Mouse (Mus musculus) intestine, embryonic 14.5 days (tissue): ENCODE data around the gene Setx. TPM values are rescaled to one million over a fixed set of nuclear protein-coding genes. Genes with fewer than 3 reads are reported as not detected.

Experiments used
- ATAC-seq: fragments of 200-750 bp; cut with Nextera tagmentation; replicated peaks from 2 replicates; pipeline ENCODE4 v1.8.0; 2017; ENCODE audit warnings: low read depth, moderate number of reproducible peaks, moderate TSS enrichment, moderate library complexity; ENCODE audit not compliant: low FRiP score, low TSS enrichment
- DNase-seq: peaks from one replicate; pipeline ENCODE4 v3.0.0-alpha.2; 2018; ENCODE audit warnings: low spot score
- H3K27ac ChIP-seq: fragments of 300-500 bp; sonication (generic); 2 replicates; pipeline ENCODE4 v1.5.1; 2014; ENCODE audit warnings: low read depth, mild to moderate bottlenecking, control low read depth
- H3K27me3 ChIP-seq: fragments of 300-500 bp; sonication (generic); replicated peaks from 2 replicates; pipeline ENCODE4 v1.6.1; 2014; ENCODE audit warnings: low read length, control low read depth; ENCODE audit not compliant: control insufficient read depth, insufficient read depth
- H3K36me3 ChIP-seq: fragments of 300-500 bp; sonication (generic); 2 replicates; pipeline ENCODE4 v1.6.1; 2014; ENCODE audit warnings: low read length, control low read depth; ENCODE audit not compliant: control insufficient read depth, insufficient read depth
- H3K4me1 ChIP-seq: fragments of 300-500 bp; sonication (generic); replicated peaks from 2 replicates; pipeline ENCODE4 v1.6.1; 2014; ENCODE audit warnings: low read length, control low read depth, mixed read lengths; ENCODE audit not compliant: control insufficient read depth, insufficient read depth
- H3K4me2 ChIP-seq: fragments of 300-500 bp; sonication (generic); 2 replicates; pipeline ENCODE4 v1.6.1; 2014; ENCODE audit warnings: low read length
- H3K4me3 ChIP-seq: fragments of 300-500 bp; sonication (generic); 2 replicates; pipeline ENCODE4 v1.5.1; 2014; ENCODE audit warnings: low read depth, low read length, control low read depth, mixed read lengths
- H3K9ac ChIP-seq: fragments of 300-500 bp; sonication (generic); 2 replicates; pipeline ENCODE4 v1.6.1; 2014; ENCODE audit warnings: mild to moderate bottlenecking, low read length
- H3K9me3 ChIP-seq: fragments of 300-500 bp; sonication (generic); 2 replicates; pipeline ENCODE4 v1.6.1; 2016; ENCODE audit warnings: low read length, control low read depth; ENCODE audit not compliant: control insufficient read depth
- WGBS: fragments of 180-500 bp; shearing (Covaris S2); extraction: QIAGEN DNeasy Blood & Tissue Kit; methylation state at CpG from one replicate; pipeline ENCODE4 v1.1.7; 2014; 5-methylcytosine and 5-hydroxymethylcytosine counted together
- polyA plus RNA-seq: library from polyadenylated mRNA; unstranded; fragments of >200 nt; fragmentation: Nextera tagmentation; extraction: Ambion mirVana; gene quantifications from 2 replicates; pipeline ENCODE4 v1.2.1, GENCODE M21; 2014

Setx gene
- polyA plus RNA-seq, 1 experiment from 2014 or later, result 14.1 TPM

GRCm38 (mm10) chr2:29217897-29218296, 93.9 kb downstream of the Setx start:
- Histone ChIP-seq H3K4me1 (no peaks in the 10 kb centered on the region), H3K9me3 (no peaks in the 10 kb centered on the region), H3K36me3 (no peaks in the 10 kb centered on the region), H3K27me3 (no peaks in the 10 kb centered on the region), H3K9ac (no peak overlapping the region), H3K4me2 (no peak overlapping the region), H3K27ac (no peak overlapping the region), H3K4me3 (no peak overlapping the region)
- ATAC-seq (no peak), DNase-seq (no peak)
- 70% methylated on average over 10 of the region's 10 CpGs for WGBS

DNA sequence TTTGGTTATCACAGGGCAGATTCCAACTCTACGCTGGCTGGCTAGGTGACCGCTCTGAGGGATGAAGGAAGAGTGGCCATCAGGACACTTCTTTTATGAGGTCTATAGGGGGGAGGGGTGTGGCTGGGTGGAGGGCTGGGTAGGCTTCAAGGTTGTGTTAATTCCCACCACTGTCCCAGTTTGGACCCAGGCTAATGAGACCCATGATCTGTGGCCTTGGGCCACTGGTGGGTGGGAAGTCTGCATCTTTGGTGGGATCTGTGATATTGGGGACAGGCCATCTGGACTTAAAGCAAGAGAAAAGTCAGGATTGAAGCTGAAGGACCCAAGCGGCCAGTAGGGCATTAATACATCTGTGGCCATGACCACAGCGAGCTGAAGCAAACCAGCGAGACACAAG, 94.8 kb downstream of the Setx start:
- ATAC-seq (no peak), DNase-seq (no peak)
- Histone ChIP-seq H3K9me3 (no peaks in the 10 kb centered on the region), H3K27ac (no peak overlapping the region), H3K4me3 (no peak overlapping the region), H3K4me1 (no peaks in the 10 kb centered on the region), H3K27me3 (no peaks in the 10 kb centered on the region), H3K36me3 (no peaks in the 10 kb centered on the region), H3K9ac (no peak overlapping the region), H3K4me2 (no peak overlapping the region)
- 90% methylated on average over 5 of the region's 5 CpGs for WGBS

DNA sequence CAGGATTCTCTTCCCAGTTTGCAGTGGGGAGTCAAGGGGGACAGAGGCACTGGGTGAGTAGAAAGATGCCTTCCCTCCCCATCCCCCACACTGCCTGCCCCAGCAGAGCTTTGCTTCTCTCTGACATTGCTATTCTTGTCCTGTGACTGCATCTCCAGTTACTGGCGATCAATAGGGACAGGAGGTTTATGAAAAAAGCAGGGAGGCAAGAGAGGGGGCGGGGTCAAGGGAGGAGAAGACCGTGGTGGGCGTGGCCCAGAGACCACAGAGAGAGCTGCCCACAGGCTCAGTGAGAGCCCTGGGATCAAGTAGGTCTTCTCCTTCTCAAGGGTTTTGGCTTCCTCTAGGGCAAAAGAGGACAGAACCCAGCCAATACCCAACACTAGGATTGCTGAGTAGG, 98.3 kb downstream of the Setx start:
- Histone ChIP-seq H3K36me3 (no peaks in the 10 kb centered on the region), H3K4me1 (no peaks in the 10 kb centered on the region), H3K4me2 (no peak overlapping the region), H3K4me3 (no peak overlapping the region), H3K9me3 (no peaks in the 10 kb centered on the region), H3K27ac (no peak overlapping the region), H3K9ac (no peak overlapping the region), H3K27me3 (no peaks in the 10 kb centered on the region)
- WGBS, result 9% methylated on average over 4 of the region's 4 CpGs
- DNase-seq (no peak), ATAC-seq (no peak)

- Histone ChIP-seq H3K9ac (no peak overlapping the region), H3K4me2 (no peak overlapping the region), H3K4me1 (no peaks in the 10 kb centered on the region), H3K27me3 (no peaks in the 10 kb centered on the region), H3K9me3 (no peaks in the 10 kb centered on the region), H3K36me3 (no peaks in the 10 kb centered on the region), H3K27ac (no peak overlapping the region), H3K4me3 (no peak overlapping the region)
- no peak for DNase-seq
- WGBS, result 50% methylated on average over 7 of the region's 7 CpGs
- no peak for ATAC-seq
Measured at GRCm38 (mm10) chr2:29223591-29224262, 99.7 kb downstream of the Setx start.

GRCm38 (mm10) chr2:29226671-29227070, 102.7 kb downstream of the Setx start:
- H3K4me1 ChIP-seq, result no peaks in the 10 kb centered on the region

DNA sequence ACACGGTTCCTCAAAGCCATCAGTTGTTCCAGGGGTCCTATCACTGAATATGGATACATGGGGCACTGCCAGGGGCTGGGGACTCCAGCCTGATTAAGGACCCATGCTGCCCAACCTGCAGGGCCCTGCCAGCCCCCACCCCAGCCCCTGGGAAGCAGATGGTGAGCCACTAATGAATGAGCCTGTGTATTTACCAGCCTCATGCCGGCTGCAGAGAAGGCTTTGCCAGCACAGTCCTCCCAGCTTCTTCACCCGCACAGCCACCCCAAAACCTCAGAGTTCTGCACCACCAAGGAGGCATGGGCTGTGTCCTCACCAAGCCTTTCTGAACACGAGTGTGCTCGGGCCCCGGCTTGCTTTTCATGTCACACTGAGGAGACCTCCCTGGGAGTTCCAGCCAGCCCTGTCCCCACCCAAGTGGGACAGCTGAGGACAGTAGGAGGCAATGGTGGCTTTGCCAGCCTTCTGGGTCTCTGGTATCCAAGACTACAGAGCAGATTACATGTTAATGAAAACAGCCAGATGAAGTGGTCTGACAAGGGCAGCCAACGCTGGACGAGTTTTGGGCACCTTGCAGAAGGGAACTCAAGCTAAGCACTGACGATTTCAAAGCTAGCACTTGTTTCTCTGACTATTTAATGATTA, 106.3 kb downstream of the Setx start:
- WGBS, result 68% methylated on average over 9 of the region's 9 CpGs
- H3K27me3 ChIP-seq, result no peaks in the 10 kb centered on the region
- no peak for ATAC-seq

More at GRCm38 (mm10) chr2:29226671-29227070, 102.7 kb downstream of the Setx start:
- WGBS, result 73% methylated on average over 4 of the region's 4 CpGs
- ATAC-seq, result no peak
- Histone ChIP-seq H3K27ac (no peak overlapping the region), H3K9me3 (no peaks in the 10 kb centered on the region), H3K4me3 (no peak overlapping the region), H3K36me3 (no peaks in the 10 kb centered on the region), H3K27me3 (no peaks in the 10 kb centered on the region), H3K9ac (no peak overlapping the region), H3K4me2 (no peak overlapping the region)
- DNase-seq, result no peak

More for the DNA sequence above, 106.3 kb downstream of the Setx start:
- Histone ChIP-seq H3K9me3 (no peaks in the 10 kb centered on the region), H3K4me1 (no peaks in the 10 kb centered on the region), H3K9ac (no peak overlapping the region), H3K4me2 (no peak overlapping the region), H3K36me3 (no peaks in the 10 kb centered on the region), H3K4me3 (no peak overlapping the region), H3K27ac (no peak overlapping the region)
- DNase-seq, result no peak

Other genes starting within 250 kb of the Setx start
- gene Barhl1, start 207.5 kb upstream of the Setx start, polyA plus RNA-seq, result not detected in 2 replicates
- 0.65 and 0.70 TPM in 2 replicates for gene Cfap77, start 69.1 kb upstream of the Setx start, polyA plus RNA-seq
- 9.7 and 9.9 TPM in 2 replicates for gene Ttf1, start 63.9 kb upstream of the Setx start, polyA plus RNA-seq
- 0.14 and 1.2 TPM in 2 replicates for gene Ntng2, start 128.8 kb downstream of the Setx start, polyA plus RNA-seq
- 46.7 and 48.2 TPM in 2 replicates for gene Med27, start 222.6 kb downstream of the Setx start, polyA plus RNA-seq